Mouse (Mus musculus) forebrain, postnatal 0 days (tissue): ENCODE data around the gene Gm20767. TPM values are rescaled to one million over a fixed set of nuclear protein-coding genes. Genes with fewer than 3 reads are reported as not detected.
"Not testable (repeated sequence)": the region's sequence is repeated elsewhere in the genome, so short reads cannot be mapped to it uniquely, and the experiment has no call there.

Experiments used
- ATAC-seq: fragments of 200-750 bp; cut with Nextera tagmentation; 2 replicates; pipeline ENCODE4 v1.8.0; 2017; ENCODE audit warnings: mild to moderate bottlenecking, moderate library complexity
- DNase-seq: peaks from one replicate; pipeline ENCODE4 v3.0.0-alpha.2; 2015
- H3K27ac ChIP-seq: fragments of 300-500 bp; sonication (generic); 2 replicates; pipeline ENCODE4 v1.5.1; 2014; ENCODE audit warnings: low read depth, mild to moderate bottlenecking, antibody characterized with exemption, low read length, moderate library complexity, mixed read lengths
- H3K27me3 ChIP-seq: fragments of 300-500 bp; sonication (generic); 2 replicates; pipeline ENCODE4 v1.6.1; 2014; ENCODE audit warnings: mild to moderate bottlenecking, low read length, mixed read lengths; ENCODE audit not compliant: insufficient read depth
- H3K36me3 ChIP-seq: fragments of 300-500 bp; sonication (generic); 2 replicates; pipeline ENCODE4 v1.6.1; 2014; ENCODE audit warnings: mild to moderate bottlenecking, moderate library complexity; ENCODE audit not compliant: insufficient read depth
- H3K4me1 ChIP-seq: fragments of 300-500 bp; sonication (generic); 2 replicates; pipeline ENCODE4 v1.6.1; 2014; ENCODE audit warnings: antibody characterized with exemption; ENCODE audit not compliant: insufficient read depth
- H3K4me2 ChIP-seq: fragments of 300-500 bp; sonication (generic); 2 replicates; pipeline ENCODE4 v1.6.1; 2014; ENCODE audit warnings: low read depth, mild to moderate bottlenecking, moderate library complexity
- H3K4me3 ChIP-seq: fragments of 300-500 bp; sonication (generic); 2 replicates; pipeline ENCODE4 v1.5.1; 2014; ENCODE audit warnings: low read depth, low read length, mixed read lengths
- H3K9ac ChIP-seq: fragments of 300-500 bp; sonication (generic); 2 replicates; pipeline ENCODE4 v1.6.1; 2014; ENCODE audit warnings: mild to moderate bottlenecking
- H3K9me3 ChIP-seq: fragments of 300-500 bp; sonication (generic); 2 replicates; pipeline ENCODE4 v1.6.1; 2016; ENCODE audit warnings: low read length
- WGBS: fragments of 180-500 bp; shearing (Covaris S2); extraction: QIAGEN DNeasy Blood & Tissue Kit; methylation state at CpG from one replicate; pipeline ENCODE4 v1.1.7; 2014; 5-methylcytosine and 5-hydroxymethylcytosine counted together
- polyA plus RNA-seq: library from polyadenylated mRNA; unstranded; fragments of >200 nt; fragmentation: Nextera tagmentation; extraction: Ambion mirVana; gene quantifications from 2 replicates; pipeline ENCODE4 v1.2.1, GENCODE M21; 2015
- total RNA-seq: library from RNA; depleted of rRNA; stranded (reverse); fragments of >200 nt; gene quantifications from 2 replicates; pipeline ENCODE4 v1.2.3, GENCODE M21; 2014; rRNA removed

Gm20767 gene
- total and polyA plus RNA-seq, 2 experiments from 2014 or later, result not detected

DNA sequence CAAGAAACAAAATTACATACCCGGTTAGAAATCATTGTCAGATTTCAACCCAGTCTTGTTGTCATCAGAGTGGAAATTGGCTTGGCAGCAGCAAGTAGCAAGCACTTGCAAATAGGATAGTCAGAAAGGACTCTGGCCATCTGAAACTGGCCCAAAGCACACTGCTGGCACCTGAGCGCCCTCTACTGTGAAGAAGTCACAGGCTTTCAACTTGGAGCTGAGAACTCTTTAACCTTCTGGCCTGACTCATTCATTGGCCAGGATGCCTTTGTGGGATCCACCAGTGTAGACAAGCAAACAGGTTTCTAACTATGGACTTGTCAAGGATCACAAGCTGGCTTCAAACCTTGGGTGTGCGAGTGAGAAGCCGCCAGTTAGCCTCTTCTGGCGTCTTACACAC is 28.3 kb downstream of the Gm20767 start:
- not testable (repeated sequence) for H3K4me1 ChIP-seq, H3K36me3 ChIP-seq, H3K4me3 ChIP-seq, ATAC-seq, H3K9me3 ChIP-seq, DNase-seq, H3K9ac ChIP-seq, H3K27me3 ChIP-seq, H3K4me2 ChIP-seq, H3K27ac ChIP-seq
- WGBS, result 58% methylated on average over 5 of the region's 5 CpGs

DNA sequence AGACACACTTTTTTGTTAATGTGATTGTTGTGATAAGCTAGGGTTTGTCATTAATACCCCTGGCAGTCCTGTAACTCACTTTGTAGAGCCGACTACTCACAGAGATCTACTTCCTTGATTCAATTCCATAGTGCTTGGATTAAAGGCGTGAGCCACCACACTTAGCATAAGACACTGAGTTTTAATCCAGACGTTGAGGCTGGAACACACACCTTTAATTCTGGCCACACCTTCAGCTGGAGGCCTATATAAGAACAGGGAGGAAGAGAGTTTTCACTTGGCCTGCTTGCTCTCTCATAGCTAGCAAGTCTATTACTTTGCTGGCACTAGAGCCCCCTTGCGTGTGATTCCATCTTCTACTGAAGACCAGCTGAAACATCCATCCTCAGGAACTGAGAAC is 32.1 kb downstream of the Gm20767 start, which contains the start of gene Gm21818:
TSS of gene Gm21818 (plus strand) at position 301 of the 400 bp plus-strand sequence.
- not testable (repeated sequence) for H3K4me3 ChIP-seq, DNase-seq, H3K9ac ChIP-seq, H3K9me3 ChIP-seq, ATAC-seq, H3K27me3 ChIP-seq, H3K36me3 ChIP-seq, H3K27ac ChIP-seq, H3K4me2 ChIP-seq, H3K4me1 ChIP-seq
- WGBS, result 78% methylated on average over 4 of the region's 4 CpGs

GRCm38 (mm10) chr13:120196189-120196821 is 56.3 kb downstream of the Gm20767 start:
- not testable (repeated sequence) for H3K36me3 ChIP-seq, H3K9ac ChIP-seq, H3K4me3 ChIP-seq, ATAC-seq, H3K4me1 ChIP-seq, H3K4me2 ChIP-seq, H3K27ac ChIP-seq, H3K9me3 ChIP-seq, DNase-seq, H3K27me3 ChIP-seq
- 81% methylated on average over 7 of the region's 8 CpGs for WGBS

Other genes starting within 250 kb of the Gm20767 start
- gene Tcstv1, start 245.5 kb upstream of the Gm20767 start, total RNA-seq, result not detected in 2 replicates
- not detected in 2 replicates for gene Tcstv1, start 245.5 kb upstream of the Gm20767 start, polyA plus RNA-seq
- not detected in 2 replicates for gene Gm21761, start 211.0 kb upstream of the Gm20767 start, total RNA-seq
- gene Gm21761, start 211.0 kb upstream of the Gm20767 start, polyA plus RNA-seq, result not detected in 2 replicates
- not detected in 2 replicates for gene B020031M17Rik, start 189.4 kb upstream of the Gm20767 start, total RNA-seq
- gene B020031M17Rik, start 189.4 kb upstream of the Gm20767 start, polyA plus RNA-seq, result not detected in 2 replicates
- gene Gm36079, start 113.2 kb upstream of the Gm20767 start, total RNA-seq, result not detected in 2 replicates
- gene Gm36079, start 113.2 kb upstream of the Gm20767 start, polyA plus RNA-seq, result not detected in 2 replicates
- 0.15 TPM in 1 of 2 replicates, not detected in the other for gene Gm21188, start 88.1 kb upstream of the Gm20767 start, total RNA-seq
- gene Gm21188, start 88.1 kb upstream of the Gm20767 start, polyA plus RNA-seq, result not detected in 2 replicates
- not detected in 2 replicates for gene Gm21818, start 32.2 kb downstream of the Gm20767 start, total RNA-seq
- gene Gm21818, start 32.2 kb downstream of the Gm20767 start, polyA plus RNA-seq, result not detected in 2 replicates
- gene Gm21762, start 75.7 kb downstream of the Gm20767 start, total RNA-seq, result not detected in 2 replicates
- not detected in 2 replicates for gene Gm21762, start 75.7 kb downstream of the Gm20767 start, polyA plus RNA-seq
- gene Gm21731, start 98.9 kb downstream of the Gm20767 start, total RNA-seq, result not detected in 2 replicates
- not detected in 2 replicates for gene Gm21731, start 98.9 kb downstream of the Gm20767 start, polyA plus RNA-seq
- gene AF067061, start 122.9 kb downstream of the Gm20767 start, total RNA-seq, result not detected in 2 replicates
- gene AF067061, start 122.9 kb downstream of the Gm20767 start, polyA plus RNA-seq, result not detected in 2 replicates
- not detected in 2 replicates for gene BC147527, start 160.1 kb downstream of the Gm20767 start, total RNA-seq
- 0.09 and 0.23 TPM in 2 replicates for gene BC147527, start 160.1 kb downstream of the Gm20767 start, polyA plus RNA-seq
- gene Tcstv3, start 176.6 kb downstream of the Gm20767 start, total RNA-seq, result not detected in 2 replicates
- gene Tcstv3, start 176.6 kb downstream of the Gm20767 start, polyA plus RNA-seq, result not detected in 2 replicates